Mouse (Mus musculus): ENCODE results near the gene Lsm10. TPM values are rescaled to one million over a fixed set of nuclear protein-coding genes. Genes with fewer than 3 reads are reported as not detected.
"Not testable (repeated sequence)": the region's sequence is repeated elsewhere in the genome, so short reads cannot be mapped to it uniquely, and the experiment has no call there.

The Lsm10 gene
- total and polyA plus RNA-seq, 2 experiments from 2014 or later = 41.7 to 186 TPM

DNA sequence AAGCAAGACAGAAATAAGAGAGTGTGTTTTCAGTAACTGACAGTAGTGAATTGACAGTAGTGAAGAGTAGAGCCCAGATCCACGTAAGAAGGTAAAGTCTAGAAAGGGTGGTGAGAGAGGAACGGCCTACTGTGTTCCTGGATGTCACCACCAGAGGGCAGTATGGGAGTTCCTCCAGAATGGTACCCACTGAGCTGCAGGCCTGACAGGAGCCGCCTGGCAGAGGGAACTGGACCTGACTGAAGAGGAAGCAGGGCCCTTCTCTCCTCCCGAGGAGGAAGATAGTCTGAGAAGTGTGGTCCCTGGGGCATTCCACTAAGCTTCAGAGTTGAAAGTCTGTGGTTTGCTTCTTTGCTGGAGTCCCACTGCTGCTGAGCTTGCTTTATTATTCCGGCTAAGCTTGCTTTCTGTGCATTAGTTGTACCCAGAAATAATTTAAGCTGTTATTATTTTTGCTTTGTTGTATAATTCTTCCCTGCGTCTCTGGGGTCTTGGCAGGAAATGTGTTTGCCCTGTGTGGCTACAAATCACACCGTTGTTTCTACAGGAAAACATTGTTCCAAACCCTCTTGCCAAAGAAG, 10.3 kb upstream of the Lsm10 start:
- 21% methylated on average over 7 of the region's 7 CpGs for WGBS
- Histone ChIP-seq H3K4me3 (ENCODE audit: low read depth, low read length) (no peak overlapping the region), H3K9ac (replicated peaks; ENCODE audit: low read depth, low read length) (no peak overlapping the region), H3K27ac (ENCODE audit: low read depth) (no peak overlapping the region), H3K36me3 (replicated peaks; ENCODE audit: control insufficient read depth, insufficient read depth, low read length) (no peaks in the 10 kb centered on the region), H3K27me3 (ENCODE audit: control insufficient read depth, insufficient read depth, low read length) (no peaks in the 10 kb centered on the region), H3K4me1 (ENCODE audit: control insufficient read depth, insufficient read depth) (no peaks in the 10 kb centered on the region), H3K9me3 (replicated peaks; ENCODE audit: control insufficient read depth, low read length) (no peaks in the 10 kb centered on the region), H3K4me2 (ENCODE audit: low read depth, low read length) (no peak overlapping the region)
- TF ChIP-seq CTCF (IDR thresholded peaks at IDR 0.05; ENCODE audit: low read depth) (peak; percentile 95), EP300 (IDR thresholded peaks at IDR 0.05; ENCODE audit: low read depth) (no peak)
- ATAC-seq (ENCODE audit: insufficient read depth, low read depth) (peak; percentile 87), DNase-seq (ENCODE audit: low spot score) (peak; percentile 78)

DNA sequence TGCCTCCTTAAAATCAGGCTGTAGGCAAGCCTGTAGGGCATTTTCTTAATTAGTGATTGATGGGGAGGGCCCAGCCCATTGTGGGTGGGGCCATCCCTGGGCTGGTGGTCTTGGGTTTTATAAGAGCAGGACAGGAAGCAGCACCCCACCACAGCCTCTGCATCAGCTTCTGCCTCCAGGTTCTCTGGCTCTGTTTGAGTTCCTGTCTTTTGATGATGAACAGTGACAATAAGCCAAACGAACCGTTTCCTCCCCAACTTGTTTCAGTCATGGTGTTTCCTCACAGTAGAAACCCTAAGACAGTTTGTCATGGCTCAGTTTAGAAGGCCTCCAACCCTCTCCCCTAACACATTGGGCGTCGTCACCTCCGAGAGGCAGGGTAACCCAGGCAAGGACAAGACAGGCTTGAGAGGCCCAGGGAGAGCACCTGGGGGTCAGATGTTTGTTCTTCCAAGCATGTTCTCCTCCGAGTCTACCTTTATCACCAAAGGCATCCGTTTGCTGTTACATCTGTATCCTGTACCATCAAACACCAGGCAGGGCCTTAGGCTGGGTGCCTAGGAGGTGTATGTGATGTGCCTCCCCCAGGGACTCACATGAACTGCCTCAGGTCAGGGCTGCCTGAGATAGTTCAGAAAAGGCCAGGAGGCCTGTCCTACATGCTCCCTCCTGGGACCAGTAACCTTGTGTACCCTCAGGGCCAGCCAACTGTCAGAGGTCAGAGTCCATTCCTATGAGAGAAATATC, 6.1 kb upstream of the Lsm10 start:
- Histone ChIP-seq H3K36me3 (replicated peaks; ENCODE audit: control insufficient read depth, insufficient read depth, low read length) (no peaks in the 10 kb centered on the region), H3K4me3 (ENCODE audit: low read depth, low read length) (no peak overlapping the region), H3K9ac (replicated peaks; ENCODE audit: low read depth, low read length) (no peak overlapping the region), H3K27ac (ENCODE audit: low read depth) (peak overlapping the region; percentile 32; the same call in 1 of the 2 replicates), H3K27me3 (ENCODE audit: control insufficient read depth, insufficient read depth, low read length) (no peaks in the 10 kb centered on the region), H3K9me3 (replicated peaks; ENCODE audit: control insufficient read depth, low read length) (no peaks in the 10 kb centered on the region), H3K4me1 (ENCODE audit: control insufficient read depth, insufficient read depth) (no peaks in the 10 kb centered on the region), H3K4me2 (ENCODE audit: low read depth, low read length) (no peak overlapping the region)
- ATAC-seq (ENCODE audit: insufficient read depth, low read depth) = no peak
- DNase-seq (ENCODE audit: low spot score) = no peak
- WGBS = 69% methylated on average over 7 of the region's 7 CpGs
- TF ChIP-seq CTCF (IDR thresholded peaks at IDR 0.05; ENCODE audit: low read depth) (no peak), EP300 (IDR thresholded peaks at IDR 0.05; ENCODE audit: low read depth) (no peak)

- no peaks in the 10 kb centered on the region for H3K9me3 ChIP-seq (replicated peaks; ENCODE audit: control insufficient read depth, low read length)
- no peaks in the 10 kb centered on the region for H3K4me1 ChIP-seq (ENCODE audit: control insufficient read depth, insufficient read depth)
- no peak overlapping the region for H3K4me3 ChIP-seq (ENCODE audit: low read depth, low read length)
- DNase-seq (ENCODE audit: low spot score) = no peak
- WGBS = 65% methylated on average over 4 of the region's 4 CpGs
- no peaks in the 10 kb centered on the region for H3K36me3 ChIP-seq (replicated peaks; ENCODE audit: control insufficient read depth, insufficient read depth, low read length)
- H3K27ac ChIP-seq (ENCODE audit: low read depth) = no peak overlapping the region; the same call in 1 of the 2 replicates
- H3K9ac ChIP-seq (replicated peaks; ENCODE audit: low read depth, low read length) = no peak overlapping the region
- no peak overlapping the region for H3K4me2 ChIP-seq (ENCODE audit: low read depth, low read length)
- no peak for TF ChIP-seq CTCF (IDR thresholded peaks at IDR 0.05; ENCODE audit: low read depth)
- TF ChIP-seq EP300 (IDR thresholded peaks at IDR 0.05; ENCODE audit: low read depth) = no peak
- no peak for ATAC-seq (ENCODE audit: insufficient read depth, low read depth)
- H3K27me3 ChIP-seq (ENCODE audit: control insufficient read depth, insufficient read depth, low read length) = no peaks in the 10 kb centered on the region
Observed at GRCm38 (mm10) chr4:126090848-126091124, 5.6 kb upstream of the Lsm10 start.

- Histone ChIP-seq H3K4me1 (ENCODE audit: control insufficient read depth, insufficient read depth) (peaks cover under 1% of the 10 kb centered on the region; the same call in 1 of the 2 replicates), H3K4me3 (ENCODE audit: low read depth, low read length) (no peak overlapping the region), H3K27ac (ENCODE audit: low read depth) (no peak overlapping the region), H3K27me3 (ENCODE audit: control insufficient read depth, insufficient read depth, low read length) (no peaks in the 10 kb centered on the region), H3K9me3 (replicated peaks; ENCODE audit: control insufficient read depth, low read length) (no peaks in the 10 kb centered on the region), H3K4me2 (ENCODE audit: low read depth, low read length) (no peak overlapping the region), H3K9ac (replicated peaks; ENCODE audit: low read depth, low read length) (no peak overlapping the region), H3K36me3 (replicated peaks; ENCODE audit: control insufficient read depth, insufficient read depth, low read length) (no peaks in the 10 kb centered on the region)
- DNase-seq (ENCODE audit: low spot score) (no peak), ATAC-seq (ENCODE audit: insufficient read depth, low read depth) (no peak)
- TF ChIP-seq CTCF (IDR thresholded peaks at IDR 0.05; ENCODE audit: low read depth) (no peak), EP300 (IDR thresholded peaks at IDR 0.05; ENCODE audit: low read depth) (no peak)
- 75% methylated on average over 8 of the region's 8 CpGs for WGBS
Observed at GRCm38 (mm10) chr4:126091873-126092272, 4.5 kb upstream of the Lsm10 start.

- WGBS = 56% methylated on average over 14 of the region's 14 CpGs
- not testable (repeated sequence) for H3K9me3 ChIP-seq (replicated peaks; ENCODE audit: control insufficient read depth, low read length); H3K27me3 ChIP-seq (ENCODE audit: control insufficient read depth, insufficient read depth, low read length); ATAC-seq (ENCODE audit: insufficient read depth, low read depth); DNase-seq (ENCODE audit: low spot score); H3K9ac ChIP-seq (replicated peaks; ENCODE audit: low read depth, low read length)
- H3K4me2 ChIP-seq (ENCODE audit: low read depth, low read length) = peak overlapping the region; percentile 75; the same call in 1 of the 2 replicates
- 0 out of 2 replicates have a peak overlapping the region, but pooled peaks have one; percentile 63 for H3K27ac ChIP-seq (ENCODE audit: low read depth)
- H3K36me3 ChIP-seq (replicated peaks; ENCODE audit: control insufficient read depth, insufficient read depth, low read length) = peaks cover 10% of the 10 kb centered on the region; the same call in 1 of the 2 replicates
- peak overlapping the region; percentile 61; the same call in 1 of the 2 replicates for H3K4me3 ChIP-seq (ENCODE audit: low read depth, low read length)
- H3K4me1 ChIP-seq (ENCODE audit: control insufficient read depth, insufficient read depth) = peaks cover 24% of the 10 kb centered on the region; the same call in 1 of the 2 replicates
Observed at GRCm38 (mm10) chr4:126095622-126096430, 597 bp upstream of the Lsm10 start.
